Mouse (Mus musculus): ENCODE measurements around the gene Kif24.
"Not testable (repeated sequence)": the region's sequence is repeated elsewhere in the genome, so short reads cannot be mapped to it uniquely, and the experiment has no call there.

The Kif24 gene

DNA sequence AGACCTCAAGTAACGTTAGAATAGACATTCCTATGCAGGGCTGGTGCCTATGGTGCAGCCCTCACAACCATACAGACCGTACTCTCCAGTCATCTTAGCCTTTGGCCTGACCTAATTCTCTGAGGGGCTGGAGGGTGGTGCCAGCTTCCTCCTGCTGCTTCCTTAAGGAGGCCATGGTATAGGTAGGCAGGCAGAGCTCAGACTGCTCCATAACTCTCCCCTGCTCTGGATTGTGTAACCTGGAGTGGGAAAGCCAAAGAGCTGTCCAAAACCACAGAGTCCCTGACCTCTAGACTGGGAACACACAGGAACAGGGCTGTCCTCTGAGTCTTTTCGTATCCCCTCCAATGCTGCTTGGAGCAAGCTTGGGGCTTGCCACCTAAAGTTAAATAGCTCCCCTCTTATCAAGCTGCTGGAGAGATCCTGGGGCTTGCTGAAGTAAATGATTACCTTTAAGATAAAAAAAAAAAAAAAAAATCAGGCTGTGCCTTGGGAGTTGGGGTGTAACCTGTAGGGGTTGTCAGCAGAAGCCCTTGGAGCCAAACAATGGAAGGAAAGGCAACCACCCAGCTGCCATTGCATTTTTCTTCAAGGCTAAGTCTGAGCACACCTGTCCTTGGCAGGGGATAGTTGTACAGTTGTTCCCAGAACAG, 28.9 kb upstream of the Kif24 start:
- DNase-seq (ENCODE audit: low read depth, low spot score): no peak

DNA sequence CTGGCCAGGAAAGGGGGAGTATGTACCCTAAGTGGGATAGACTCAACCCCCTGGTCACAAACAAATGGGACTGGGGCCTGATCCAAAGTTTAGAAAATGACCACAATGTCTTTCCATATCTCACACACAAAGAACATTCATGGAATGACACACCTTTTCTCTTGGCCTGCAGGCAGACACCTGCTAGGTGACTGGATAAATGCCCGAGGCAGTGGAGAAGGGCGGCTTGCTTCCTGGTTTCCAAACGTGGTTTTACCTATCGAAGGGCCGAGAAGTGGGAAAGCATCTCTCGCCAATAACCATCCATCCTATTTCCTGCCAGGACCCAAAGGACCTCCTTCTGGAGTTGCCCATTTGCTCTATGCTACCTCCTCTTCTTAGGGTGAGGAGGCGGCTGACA, 28.3 kb upstream of the Kif24 start:
- DNase-seq (ENCODE audit: low read depth, low spot score): no peak

DNA sequence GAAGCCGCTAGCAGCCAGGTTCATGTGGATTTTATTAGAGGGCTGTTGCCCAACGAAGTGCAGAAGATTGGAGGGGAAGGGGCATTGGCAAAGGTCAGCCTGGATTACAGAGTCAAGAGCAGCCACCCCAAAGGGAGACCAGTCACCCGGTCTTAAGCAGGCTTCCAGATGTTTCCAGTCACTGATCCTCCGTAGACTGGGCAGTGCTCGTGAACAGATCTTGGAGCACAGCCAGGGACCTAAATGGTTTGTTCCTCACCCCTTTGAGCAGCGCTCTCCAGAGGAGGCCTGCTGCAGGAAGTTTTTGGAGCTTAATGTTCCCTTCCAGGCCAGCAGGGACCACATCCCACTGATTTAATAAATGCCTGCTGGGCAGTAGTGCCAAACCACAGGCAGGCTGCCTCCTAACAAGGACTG, 16.9 kb upstream of the Kif24 start:
- DNase-seq (ENCODE audit: low read depth, low spot score): no peak

DNA sequence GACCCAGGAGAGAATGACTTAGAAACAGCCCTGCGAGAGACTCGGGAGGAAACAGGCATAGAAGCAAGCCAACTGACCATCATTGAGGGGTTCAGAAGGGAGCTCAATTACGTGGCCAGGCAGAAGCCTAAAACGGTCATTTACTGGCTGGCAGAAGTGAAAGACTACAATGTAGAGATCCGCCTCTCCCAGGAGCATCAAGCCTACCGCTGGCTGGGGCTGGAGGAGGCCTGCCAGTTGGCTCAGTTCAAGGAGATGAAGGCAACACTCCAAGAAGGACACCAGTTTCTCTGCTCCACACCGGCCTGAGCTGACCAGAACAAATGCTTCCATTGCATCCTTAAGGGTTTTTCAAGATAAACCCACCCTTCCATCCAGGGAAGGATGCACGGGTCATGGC, 15.6 kb upstream of the Kif24 start:
- DNase-seq (ENCODE audit: low read depth, low spot score): no peak

DNA sequence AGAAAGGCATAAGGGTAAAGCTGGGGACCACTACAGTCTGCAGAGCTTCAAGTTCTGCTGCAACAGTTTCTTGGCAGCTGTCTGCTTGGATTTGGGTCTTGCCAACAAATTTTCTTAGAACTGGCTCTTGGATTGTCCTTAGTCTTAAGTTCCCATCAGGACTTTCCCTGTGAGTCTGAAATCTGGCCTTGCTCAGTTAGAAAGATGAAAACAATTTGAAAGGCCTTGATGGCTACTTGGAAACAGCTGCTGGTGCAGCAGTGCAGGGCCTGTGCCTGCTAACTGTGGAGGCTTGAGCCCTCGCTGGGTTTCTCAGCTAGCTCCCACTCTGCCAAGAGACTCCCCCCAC, 14.7 kb upstream of the Kif24 start:
- no peak for DNase-seq (ENCODE audit: low read depth, low spot score)

DNA sequence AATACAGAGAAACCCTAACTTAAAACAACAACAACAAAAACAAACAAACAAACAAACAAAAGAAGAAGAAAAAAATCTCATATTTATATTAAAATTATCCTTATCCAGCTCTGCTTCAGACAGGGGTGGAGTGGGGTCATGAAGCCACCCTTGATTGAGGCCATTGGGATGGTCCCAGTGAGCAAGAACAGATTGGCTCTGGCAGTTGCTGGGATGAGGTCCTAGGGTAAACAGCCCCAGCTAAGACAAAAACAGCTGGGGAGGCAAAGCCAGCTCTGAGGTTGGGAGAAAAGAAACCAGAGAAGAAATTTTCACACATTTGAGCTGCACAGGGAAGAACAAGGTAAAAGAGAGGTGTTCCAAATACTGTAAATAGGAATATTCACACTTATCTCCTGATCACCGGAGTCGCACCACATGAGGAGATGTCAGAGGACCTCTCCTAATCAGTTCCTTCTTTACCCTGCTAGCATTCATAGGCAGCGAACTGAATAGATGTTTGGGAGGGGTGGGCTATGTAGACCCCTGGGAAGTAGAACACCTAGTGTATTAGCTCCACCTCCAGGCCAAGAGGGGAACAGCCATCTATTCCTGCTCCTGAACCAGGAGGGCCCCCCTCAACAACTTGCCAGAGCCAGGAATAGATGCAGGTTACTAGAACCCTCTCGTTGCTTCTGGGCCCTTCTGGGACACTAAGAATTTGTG, 14.2 kb upstream of the Kif24 start:
- no peak for DNase-seq (ENCODE audit: low read depth, low spot score)

DNA sequence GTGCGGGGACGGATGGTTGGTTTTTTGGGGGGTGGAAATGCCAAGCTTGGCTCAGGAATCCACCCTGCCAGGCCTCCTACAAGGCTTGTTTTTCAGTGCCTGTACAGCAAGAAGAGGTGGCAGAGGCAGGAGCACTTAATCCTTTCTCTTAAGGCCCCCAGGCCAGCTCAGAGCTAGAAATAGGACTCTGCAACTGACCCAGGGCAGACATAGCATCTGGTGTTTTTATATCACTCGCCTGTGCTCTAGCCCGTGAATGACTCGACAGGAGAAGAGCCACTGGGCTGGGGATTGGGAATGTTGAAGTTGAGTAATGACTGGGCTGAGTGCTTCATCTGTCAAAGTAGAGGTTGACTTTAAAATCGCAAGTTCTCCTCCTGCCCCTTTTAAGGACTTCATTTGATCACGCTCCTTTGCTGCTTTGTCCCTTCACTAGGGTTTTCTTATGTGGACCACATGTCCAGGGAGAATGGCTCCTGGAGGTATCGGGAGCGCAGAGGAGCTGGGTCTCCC, 13.0 kb upstream of the Kif24 start:
- DNase-seq (ENCODE audit: low read depth, low spot score): no peak

DNA sequence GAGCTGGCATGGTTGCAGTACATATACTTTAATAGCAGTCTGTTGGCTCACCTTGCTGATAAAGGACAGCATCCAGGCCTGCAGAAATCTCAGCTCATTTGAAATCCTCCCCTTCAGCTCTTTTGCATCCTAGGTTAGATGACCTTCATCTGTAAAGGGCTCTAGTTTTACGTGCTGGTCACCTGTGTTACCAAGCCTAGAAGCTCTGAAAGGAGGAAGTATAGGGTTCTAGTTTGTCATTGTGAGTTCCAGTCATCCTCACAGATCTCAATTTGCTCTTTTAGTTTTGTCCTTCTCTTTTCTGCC, 6.7 kb upstream of the Kif24 start:
- no peak for DNase-seq (ENCODE audit: low read depth, low spot score)

DNA sequence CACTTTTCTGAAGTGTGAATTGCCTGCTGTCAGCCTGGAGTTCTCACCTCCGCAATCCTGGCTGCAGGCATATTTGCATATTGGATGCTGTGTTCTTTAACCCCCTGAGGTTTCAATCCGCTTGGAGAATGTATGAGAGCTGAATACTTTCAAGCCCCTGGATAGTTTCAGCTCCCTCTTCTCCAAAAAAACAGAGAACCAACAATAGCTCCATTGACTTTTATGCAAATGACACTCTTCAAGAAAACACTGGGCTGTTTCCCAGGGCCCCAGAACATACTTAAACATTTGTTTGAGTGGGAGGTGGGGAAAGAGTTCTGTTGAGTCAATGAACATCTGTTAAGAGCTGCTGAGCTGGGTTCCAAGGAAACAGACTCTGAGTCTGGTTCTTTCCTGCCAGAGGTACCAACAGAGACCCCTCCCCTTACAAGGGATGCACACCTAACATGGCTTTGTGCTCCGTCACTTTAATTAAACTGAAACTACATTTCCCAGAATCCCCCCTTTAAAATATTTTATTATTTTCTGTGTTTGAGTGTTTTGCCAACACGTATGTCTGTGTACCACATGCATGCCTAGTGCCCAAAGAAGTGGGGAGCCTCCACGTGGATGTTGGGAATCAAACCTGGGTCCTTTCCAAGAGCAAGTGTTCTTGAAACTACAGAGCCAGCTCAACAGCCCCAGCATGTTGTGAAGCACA, 6.1 kb upstream of the Kif24 start:
- peak; percentile 87 for DNase-seq (ENCODE audit: low read depth, low spot score)

DNA sequence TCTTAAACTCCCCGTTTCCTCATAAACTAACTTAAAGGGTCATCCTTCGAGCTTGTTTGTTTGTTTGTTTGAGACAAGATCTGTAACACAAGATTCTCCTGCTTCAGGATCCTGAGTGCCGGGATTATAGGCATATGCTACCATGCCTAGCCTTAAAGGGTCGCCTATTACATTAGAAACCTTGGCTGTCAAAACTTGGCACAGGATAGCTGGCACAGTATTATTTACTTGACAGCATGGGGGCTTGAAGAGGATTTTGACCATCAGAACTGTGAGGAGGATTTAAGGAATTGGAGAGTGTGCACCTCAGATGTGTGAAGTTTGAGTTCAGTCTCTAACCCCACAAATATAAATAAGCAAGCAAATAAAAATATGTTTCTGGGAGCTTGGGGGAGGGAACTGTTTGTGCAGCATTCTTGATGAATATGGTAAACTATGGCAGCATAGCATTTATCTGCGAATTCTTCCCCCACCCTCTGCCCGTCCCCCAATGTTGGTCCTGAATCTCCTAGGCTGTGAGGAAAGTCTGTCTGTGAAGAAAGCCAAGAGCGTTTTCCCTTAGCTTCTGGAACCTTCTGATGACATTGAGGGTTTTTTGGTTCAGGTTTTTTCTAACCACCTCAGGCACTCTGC, 5.5 kb upstream of the Kif24 start:
- DNase-seq (ENCODE audit: low read depth, low spot score): no peak

DNA sequence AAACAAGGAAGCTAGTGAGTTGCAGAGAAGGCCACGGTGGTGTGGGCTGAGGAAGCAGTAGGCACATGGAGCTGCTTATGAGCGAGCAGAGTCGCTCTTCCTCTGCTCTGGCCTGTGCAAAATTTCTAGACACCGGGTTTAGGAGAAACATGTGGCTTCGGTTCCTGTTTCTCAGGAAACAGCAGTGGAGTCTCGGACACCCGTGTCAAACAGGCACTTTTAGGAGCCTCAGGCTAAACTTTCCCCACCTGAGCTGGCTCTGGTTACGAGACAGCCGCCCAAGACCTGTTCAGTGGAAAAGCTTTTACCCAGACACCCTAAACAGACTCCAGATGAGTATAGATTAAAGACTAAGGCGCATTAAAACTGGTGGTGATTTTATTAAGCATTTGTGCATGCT, 4.5 kb upstream of the Kif24 start:
- no peak for DNase-seq (ENCODE audit: low read depth, low spot score)

DNA sequence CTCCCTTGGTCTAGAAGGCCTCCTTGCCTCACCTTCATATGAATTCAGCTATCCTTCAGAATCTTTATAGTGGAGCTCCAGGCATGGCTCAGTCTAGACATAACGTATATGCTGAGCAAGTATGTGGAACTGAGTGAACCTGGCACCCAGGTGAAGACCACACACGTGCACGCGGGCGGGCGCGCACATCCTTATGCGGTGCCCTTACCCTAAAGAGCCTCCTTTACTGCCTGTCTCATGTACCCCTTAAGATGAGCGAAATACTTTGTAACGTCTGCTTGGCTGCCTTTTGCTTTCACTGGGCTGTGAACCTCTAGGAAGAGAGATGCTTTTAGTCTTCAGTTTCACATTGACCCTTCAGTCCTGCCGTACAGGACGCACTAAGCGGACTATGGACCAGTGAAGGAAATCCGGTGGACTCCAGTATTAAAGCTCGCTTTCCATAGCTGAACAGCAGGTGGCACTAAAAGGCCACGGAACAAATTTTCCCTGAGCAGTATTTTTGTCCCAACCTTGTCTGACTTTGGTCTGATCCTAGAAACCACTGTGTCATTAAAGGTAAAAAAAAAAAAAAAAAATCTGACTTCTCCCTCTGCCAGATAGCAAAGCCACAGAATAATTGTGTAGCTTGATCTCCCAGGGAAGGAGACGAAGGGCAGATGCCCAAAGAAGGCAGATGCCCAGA, 3.9 kb upstream of the Kif24 start:
- DNase-seq (ENCODE audit: low read depth, low spot score): no peak

DNA sequence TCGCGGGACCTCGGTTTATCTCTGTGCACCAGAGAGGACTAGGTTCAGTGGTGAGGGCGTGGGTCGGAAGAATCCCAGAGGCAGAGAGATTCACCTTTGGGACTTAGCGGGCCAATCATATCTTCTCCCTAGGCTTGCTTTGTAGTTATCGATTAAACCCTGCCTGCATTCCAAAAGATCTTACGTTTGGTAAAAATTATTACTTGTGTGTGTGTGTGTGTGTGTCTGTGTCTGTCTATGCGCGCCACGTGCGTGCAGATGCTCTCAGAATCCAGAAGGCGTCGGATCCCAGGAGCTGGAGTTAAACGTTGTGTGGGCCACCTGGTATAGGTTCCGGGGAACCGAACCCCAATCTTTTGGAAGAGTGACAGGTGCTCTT, 589 bp upstream of the Kif24 start:
- no peak for DNase-seq (ENCODE audit: low read depth, low spot score)

DNA sequence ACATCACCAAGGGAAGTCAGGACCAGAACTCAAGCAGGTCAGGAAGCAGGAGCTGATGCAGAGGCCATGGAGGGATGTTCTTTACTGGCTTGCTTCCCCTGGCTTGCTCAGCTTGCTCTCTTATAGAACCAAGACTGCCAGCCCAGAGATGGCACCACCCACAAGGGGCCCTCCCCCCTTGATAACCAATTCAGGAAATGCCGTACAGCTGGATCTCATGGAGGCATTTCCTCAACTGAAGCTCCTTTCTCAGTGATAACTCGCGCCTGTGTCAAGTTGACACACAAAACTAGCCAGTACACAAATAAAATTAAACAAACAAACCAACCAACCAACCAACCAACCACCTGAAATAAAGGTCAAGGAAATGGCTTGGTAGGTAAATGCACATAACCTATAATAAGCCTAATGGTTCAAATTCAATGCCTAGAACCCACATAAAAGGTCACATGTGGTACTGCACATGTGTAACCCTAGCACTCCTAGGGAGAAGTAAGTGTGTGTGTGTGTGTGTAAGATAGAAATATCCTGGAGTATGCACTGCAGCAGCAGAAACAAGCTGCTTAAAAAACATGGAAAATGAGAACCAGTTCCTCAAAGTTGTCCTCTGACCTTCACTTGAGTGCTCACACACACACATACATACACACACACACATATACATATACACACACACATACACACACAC, 1.5 kb downstream of the Kif24 start:
- DNase-seq (ENCODE audit: low read depth, low spot score): not testable (repeated sequence)

DNA sequence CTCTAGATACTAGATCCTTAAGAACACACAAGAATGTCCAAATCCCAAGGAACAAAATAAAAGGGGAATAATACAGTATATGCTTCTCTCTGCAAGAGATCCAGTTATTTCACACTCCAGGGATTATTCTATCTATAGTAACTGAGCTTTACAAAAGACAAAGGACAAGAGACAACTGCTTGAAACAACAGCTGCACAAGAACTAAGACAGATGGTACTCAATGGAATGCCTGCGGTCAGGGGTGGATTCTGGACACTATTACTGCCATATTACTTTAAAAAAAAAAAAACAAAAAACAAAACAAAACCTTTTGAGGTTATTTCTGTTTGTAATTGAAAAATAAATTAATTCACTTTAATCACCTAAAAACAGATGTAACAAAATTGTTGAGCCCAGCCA, 4.0 kb downstream of the Kif24 start:
- no peak for DNase-seq (ENCODE audit: low read depth, low spot score)

DNA sequence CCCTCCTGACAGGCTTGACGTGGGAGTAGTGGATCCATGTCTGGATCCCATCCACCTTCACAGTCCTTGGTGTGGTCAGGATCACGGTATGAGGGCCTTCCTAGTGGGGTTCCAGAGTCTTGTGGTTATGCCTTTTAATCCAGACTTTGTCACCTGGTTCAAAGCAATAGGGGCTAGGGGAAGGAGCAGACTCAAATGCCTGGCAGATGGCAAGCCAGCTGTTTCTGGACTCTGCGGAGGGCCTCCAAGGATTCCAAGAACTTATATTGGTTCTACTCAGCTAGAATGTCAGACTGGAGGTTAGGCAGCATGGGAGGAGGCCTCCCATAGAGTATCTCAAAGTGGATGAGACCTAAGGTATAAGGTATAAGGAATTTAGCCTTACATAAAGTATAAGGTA, 17.1 kb downstream of the Kif24 start:
- DNase-seq (ENCODE audit: low read depth, low spot score): no peak

DNA sequence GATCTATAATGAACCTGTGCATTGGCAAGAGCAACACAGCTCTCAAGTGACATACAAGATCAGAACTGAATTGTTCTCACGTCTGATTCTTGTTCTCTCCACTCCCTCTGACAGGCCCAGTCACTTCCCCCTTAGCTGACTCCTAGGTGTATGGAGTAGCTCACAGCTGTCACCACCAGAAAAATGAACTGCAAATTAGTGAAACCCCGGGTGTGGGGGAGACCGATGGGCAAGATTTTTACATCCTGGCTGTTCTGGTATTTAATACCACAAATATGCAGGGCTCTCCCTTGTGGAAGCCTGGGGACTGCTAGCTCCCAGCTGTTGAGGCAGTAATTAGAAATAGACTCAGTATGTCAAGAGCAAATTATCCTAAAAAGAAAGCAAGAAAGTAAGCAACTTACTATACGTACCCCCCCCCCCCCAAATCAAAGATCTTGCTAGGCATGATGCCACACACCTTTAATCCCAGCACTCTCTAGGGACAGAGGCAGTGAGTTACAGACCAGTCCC, 21.8 kb downstream of the Kif24 start:
- no peak for DNase-seq (ENCODE audit: low read depth, low spot score)

DNA sequence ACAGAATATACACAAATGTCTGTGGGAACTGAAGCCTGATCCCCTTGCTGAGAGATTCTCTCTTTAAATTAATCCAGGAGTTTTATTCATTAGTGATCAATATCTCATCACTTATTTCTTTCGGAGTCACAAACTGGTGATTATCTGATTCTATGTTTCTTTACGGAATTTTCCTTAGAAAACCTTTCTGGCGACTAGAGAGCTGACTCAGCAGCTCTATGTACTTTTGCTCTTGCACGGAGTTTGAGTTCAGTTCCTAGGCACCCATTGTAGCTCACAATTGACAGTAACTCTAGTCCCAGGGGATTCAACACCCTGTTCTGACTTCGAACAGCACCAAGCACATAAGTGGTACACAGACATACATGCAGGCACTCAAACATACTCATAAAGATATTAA, 25.8 kb downstream of the Kif24 start:
- no peak for DNase-seq (ENCODE audit: low read depth, low spot score)

DNA sequence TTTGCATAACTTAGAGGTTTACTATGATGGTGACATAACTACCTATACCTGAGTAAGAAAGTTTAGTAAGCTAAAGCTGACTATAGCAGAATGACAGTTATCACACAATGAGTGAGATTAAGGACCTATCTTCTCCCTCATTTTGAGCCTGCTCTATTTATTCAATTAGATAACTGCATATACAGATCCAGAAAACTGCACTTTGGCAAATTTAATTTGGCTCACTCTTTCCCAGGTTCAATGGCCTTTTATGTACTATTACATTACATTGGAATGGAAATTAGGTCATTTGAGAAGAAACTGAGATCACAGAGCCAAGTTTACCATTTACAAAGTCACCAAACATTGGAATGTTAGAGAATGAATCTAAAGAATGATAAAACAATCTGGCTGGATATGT, 47.7 kb downstream of the Kif24 start:
- DNase-seq (ENCODE audit: low read depth, low spot score): no peak

DNA sequence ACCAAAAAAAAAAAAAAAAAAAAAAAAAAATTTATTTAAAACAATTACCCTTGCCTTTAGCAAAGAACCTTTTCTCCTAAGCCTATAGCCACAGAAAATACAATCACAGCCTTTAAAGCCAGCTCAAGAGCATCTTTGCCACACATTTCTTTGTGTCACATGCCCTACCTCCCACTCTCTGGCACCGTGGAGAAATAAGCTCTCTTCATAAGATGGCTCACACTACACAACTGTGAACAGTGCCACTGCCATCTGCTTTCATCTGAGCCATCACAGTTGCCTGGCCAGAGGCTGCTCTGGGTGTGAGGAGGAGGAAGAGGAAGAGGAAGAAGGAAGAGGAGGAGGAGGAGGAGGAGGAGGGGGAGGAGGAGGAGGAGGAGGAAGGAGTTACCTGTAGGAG, 55.3 kb downstream of the Kif24 start:
- peak; percentile 50 for DNase-seq (ENCODE audit: low read depth, low spot score)

DNA sequence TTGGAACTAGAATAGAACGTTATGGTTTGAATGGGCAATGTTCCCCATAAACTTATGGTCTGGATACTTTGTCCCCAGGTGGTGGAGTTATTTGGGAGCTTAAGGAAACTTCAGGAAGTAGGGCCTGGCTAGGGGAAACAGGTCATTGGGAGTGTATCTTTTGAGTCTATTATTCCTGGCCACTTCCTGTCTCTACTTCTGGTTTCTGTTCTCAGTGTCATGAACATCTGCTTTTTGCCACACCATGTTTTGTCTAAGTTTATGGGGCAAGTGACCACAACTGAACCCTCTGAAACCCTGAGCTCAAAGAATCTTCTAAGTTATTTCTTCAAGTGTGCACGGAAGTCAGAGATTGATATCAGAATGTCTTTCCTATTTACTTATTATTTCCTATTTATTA, 57.3 kb downstream of the Kif24 start:
- no peak for DNase-seq (ENCODE audit: low read depth, low spot score)
